Mouse (Mus musculus) heart, embryonic 11.5 days (tissue): ENCODE measurements around the gene Atpaf1. TPM values are rescaled to one million over a fixed set of nuclear protein-coding genes. Genes with fewer than 3 reads are reported as not detected.

Experiments
- ATAC-seq: fragments of 200-750 bp; cut with Nextera tagmentation; replicated peaks from 2 replicates; pipeline ENCODE4 v1.8.0; 2017; ENCODE audit warnings: moderate library complexity; ENCODE audit not compliant: insufficient number of reproducible peaks, low FRiP score, low TSS enrichment
- H3K27ac ChIP-seq: fragments of 300-500 bp; sonication (generic); 2 replicates; pipeline ENCODE4 v1.5.1; 2014; ENCODE audit warnings: mild to moderate bottlenecking, low read depth, low read length
- H3K27me3 ChIP-seq: fragments of 300-500 bp; sonication (generic); 2 replicates; pipeline ENCODE4 v1.6.1; 2014; ENCODE audit warnings: mild to moderate bottlenecking, low read length, mixed read lengths; ENCODE audit not compliant: control insufficient read depth, insufficient read depth
- H3K36me3 ChIP-seq: fragments of 300-500 bp; sonication (generic); 2 replicates; pipeline ENCODE4 v1.6.1; 2014; ENCODE audit warnings: mild to moderate bottlenecking, low read length, moderate library complexity, mixed read lengths; ENCODE audit not compliant: control insufficient read depth, insufficient read depth
- H3K4me1 ChIP-seq: fragments of 300-500 bp; sonication (generic); 2 replicates; pipeline ENCODE4 v1.6.1; 2014; ENCODE audit warnings: low read length; ENCODE audit not compliant: control insufficient read depth, insufficient read depth
- H3K4me2 ChIP-seq: fragments of 300-500 bp; sonication (generic); 2 replicates; pipeline ENCODE4 v1.6.1; 2014; ENCODE audit warnings: mild to moderate bottlenecking, moderate library complexity
- H3K4me3 ChIP-seq: fragments of 300-500 bp; sonication (generic); 2 replicates; pipeline ENCODE4 v1.5.1; 2014; ENCODE audit warnings: low read depth, low read length
- H3K9ac ChIP-seq: fragments of 300-500 bp; sonication (generic); 2 replicates; pipeline ENCODE4 v1.6.1; 2014; ENCODE audit warnings: mild to moderate bottlenecking, low read depth, low read length, moderate library complexity
- H3K9me3 ChIP-seq: fragments of 300-500 bp; sonication (generic); replicated peaks from 2 replicates; pipeline ENCODE4 v1.6.1; 2016; ENCODE audit warnings: low read length; ENCODE audit not compliant: control insufficient read depth
- WGBS: fragments of 180-500 bp; shearing (Covaris S2); extraction: QIAGEN DNeasy Blood & Tissue Kit; methylation state at CpG from one replicate; pipeline ENCODE4 v1.1.7; 2014; ENCODE audit not compliant: insufficient replicate concordance; 5-methylcytosine and 5-hydroxymethylcytosine counted together
- polyA plus RNA-seq: library from polyadenylated mRNA; unstranded; fragments of >200 nt; fragmentation: Nextera tagmentation; extraction: Ambion mirVana; gene quantifications from 2 replicates; pipeline ENCODE4 v1.2.1, GENCODE M21; 2014

Atpaf1 gene
- polyA plus RNA-seq, 1 experiment from 2014 or later, result 77.9 TPM

GRCm38 (mm10) chr4:115828572-115828902 is 43.9 kb downstream of the Atpaf1 start:
- ATAC-seq, result no peak
- Histone ChIP-seq H3K4me3 (peak overlapping the region; percentile 88), H3K4me2 (peak overlapping the region; percentile 67), H3K36me3 (peaks cover 5% of the 10 kb centered on the region; the same call in 1 of the 2 replicates), H3K4me1 (peaks cover 31% of the 10 kb centered on the region), H3K9me3 (no peaks in the 10 kb centered on the region), H3K27me3 (no peaks in the 10 kb centered on the region; the same call in 1 of the 2 replicates), H3K27ac (no peak overlapping the region), H3K9ac (peak overlapping the region; percentile 86)
- WGBS, result 5% methylated on average over 8 of the region's 8 CpGs

GRCm38 (mm10) chr4:115830491-115830890 is 45.9 kb downstream of the Atpaf1 start:
- Histone ChIP-seq H3K4me2 (no peak overlapping the region), H3K36me3 (peaks cover 5% of the 10 kb centered on the region; the same call in 1 of the 2 replicates), H3K27me3 (no peaks in the 10 kb centered on the region; the same call in 1 of the 2 replicates), H3K27ac (no peak overlapping the region), H3K4me3 (no peak overlapping the region), H3K4me1 (peaks cover 18% of the 10 kb centered on the region), H3K9ac (no peak overlapping the region), H3K9me3 (no peaks in the 10 kb centered on the region)
- WGBS, result 55% methylated on average over 5 of the region's 5 CpGs
- ATAC-seq, result no peak

- peaks cover 5% of the 10 kb centered on the region; the same call in 1 of the 2 replicates for H3K36me3 ChIP-seq
- 93% methylated on average over 22 of the region's 22 CpGs for WGBS
- no peak overlapping the region for H3K4me3 ChIP-seq
- no peaks in the 10 kb centered on the region; the same call in 1 of the 2 replicates for H3K27me3 ChIP-seq
- no peaks in the 10 kb centered on the region for H3K9me3 ChIP-seq
- no peak for ATAC-seq
- H3K4me1 ChIP-seq, result peaks cover 18% of the 10 kb centered on the region
- H3K4me2 ChIP-seq, result no peak overlapping the region
- H3K9ac ChIP-seq, result no peak overlapping the region
- H3K27ac ChIP-seq, result no peak overlapping the region
These were observed 46.6 kb downstream of the Atpaf1 start for GRCm38 (mm10) chr4:115831221-115831620.

- WGBS, result 67% methylated on average over 2 of the region's 2 CpGs
- H3K4me3 ChIP-seq, result no peak overlapping the region
- no peaks in the 10 kb centered on the region; the same call in 1 of the 2 replicates for H3K27me3 ChIP-seq
- H3K4me2 ChIP-seq, result no peak overlapping the region
- peaks cover 17% of the 10 kb centered on the region for H3K4me1 ChIP-seq
- ATAC-seq, result no peak
- no peak overlapping the region for H3K27ac ChIP-seq
- no peak overlapping the region for H3K9ac ChIP-seq
- no peaks in the 10 kb centered on the region for H3K9me3 ChIP-seq
- H3K36me3 ChIP-seq, result peaks cover 5% of the 10 kb centered on the region; the same call in 1 of the 2 replicates
These were observed 47.4 kb downstream of the Atpaf1 start for GRCm38 (mm10) chr4:115832040-115832439.

- Histone ChIP-seq H3K36me3 (peaks cover 5% of the 10 kb centered on the region; the same call in 1 of the 2 replicates), H3K27ac (no peak overlapping the region), H3K9me3 (no peaks in the 10 kb centered on the region), H3K27me3 (no peaks in the 10 kb centered on the region), H3K9ac (no peak overlapping the region), H3K4me2 (no peak overlapping the region), H3K4me1 (peaks cover 5% of the 10 kb centered on the region; the same call in 1 of the 2 replicates), H3K4me3 (no peak overlapping the region)
- ATAC-seq, result no peak
- WGBS, result 76% methylated on average over 2 of the region's 2 CpGs
These were observed 51.0 kb downstream of the Atpaf1 start for GRCm38 (mm10) chr4:115835576-115835975.

- Histone ChIP-seq H3K9ac (no peak overlapping the region), H3K27ac (no peak overlapping the region), H3K9me3 (no peaks in the 10 kb centered on the region), H3K4me2 (peak overlapping the region; percentile 11; the same call in 1 of the 2 replicates), H3K27me3 (no peaks in the 10 kb centered on the region), H3K4me3 (no peak overlapping the region), H3K36me3 (no peaks in the 10 kb centered on the region), H3K4me1 (peaks cover 5% of the 10 kb centered on the region; the same call in 1 of the 2 replicates)
- 65% methylated on average over 4 of the region's 4 CpGs for WGBS
- no peak for ATAC-seq
These were observed 53.6 kb downstream of the Atpaf1 start for GRCm38 (mm10) chr4:115838196-115838595.

- H3K9me3 ChIP-seq, result no peaks in the 10 kb centered on the region
- peak within 1 kb of the TSS; percentile 64 for H3K4me2 ChIP-seq
- no peaks in the 10 kb centered on the region for H3K27me3 ChIP-seq
- H3K9ac ChIP-seq, result peak within 1 kb of the TSS; percentile 75
- WGBS, result 2% methylated on average over 51 of the region's 51 CpGs
- ATAC-seq, result peak; percentile 96
- H3K27ac ChIP-seq, result no peak within 1 kb of the TSS; the same call in 1 of the 2 replicates
- peak within 1 kb of the TSS; percentile 70 for H3K4me3 ChIP-seq
- no peaks in the 10 kb centered on the region for H3K36me3 ChIP-seq
- H3K4me1 ChIP-seq, result peaks cover 5% of the 10 kb centered on the region; the same call in 1 of the 2 replicates
These were observed 54.4 kb downstream of the Atpaf1 start, which contains the start of gene Mknk1 for GRCm38 (mm10) chr4:115838696-115839641. Gene Mknk1 (plus strand): TSS chr4:115839198.

GRCm38 (mm10) chr4:115839956-115840355 is 55.3 kb downstream of the Atpaf1 start:
- Histone ChIP-seq H3K9me3 (no peaks in the 10 kb centered on the region), H3K27ac (no peak overlapping the region), H3K9ac (peak overlapping the region; percentile 75; the same call in 1 of the 2 replicates), H3K27me3 (no peaks in the 10 kb centered on the region), H3K4me1 (peaks cover 5% of the 10 kb centered on the region; the same call in 1 of the 2 replicates), H3K4me3 (peak overlapping the region; percentile 70), H3K4me2 (peak overlapping the region; percentile 64), H3K36me3 (no peaks in the 10 kb centered on the region)
- 60% methylated on average over 4 of the region's 4 CpGs for WGBS
- ATAC-seq, result no peak
